Mouse (Mus musculus) B cell, adult 67 days (primary cell): ENCODE results near the gene Ptafr. TPM values are rescaled to one million over a fixed set of nuclear protein-coding genes. Genes with fewer than 3 reads are reported as not detected.

ENCODE experiments used
- total RNA-seq, 2 experiments: library from RNA; stranded (reverse); gene quantifications; 4 replicates each; pipeline ENCODE4 v1.2.4; 2023

The Ptafr gene
- total RNA-seq = 1 to 10 TPM; 1.3 to 1.9 TPM

DNA sequence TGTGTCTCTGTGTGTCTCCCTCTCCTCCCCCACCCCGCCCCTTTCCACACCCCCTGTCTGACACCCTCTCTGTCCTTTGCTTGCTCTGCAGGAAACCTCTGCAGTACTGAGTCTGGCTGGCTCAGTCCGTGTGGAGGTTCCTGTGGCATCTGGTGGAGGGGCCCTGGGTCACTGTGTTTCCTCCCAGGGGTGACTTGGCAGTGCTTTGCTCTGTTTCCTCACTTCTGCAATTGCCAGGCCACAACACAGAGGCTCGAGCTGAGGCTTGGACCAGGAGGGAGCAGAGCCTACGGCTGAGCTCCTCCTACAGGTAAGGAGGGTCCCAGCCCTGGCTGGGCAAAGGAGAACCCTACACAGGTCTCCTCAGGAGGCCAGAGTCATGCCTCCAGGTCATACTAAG, at the start of gene Ptafr:
TSS of gene Ptafr (plus strand) at position 103 of the 400 bp plus-strand sequence.

DNA sequence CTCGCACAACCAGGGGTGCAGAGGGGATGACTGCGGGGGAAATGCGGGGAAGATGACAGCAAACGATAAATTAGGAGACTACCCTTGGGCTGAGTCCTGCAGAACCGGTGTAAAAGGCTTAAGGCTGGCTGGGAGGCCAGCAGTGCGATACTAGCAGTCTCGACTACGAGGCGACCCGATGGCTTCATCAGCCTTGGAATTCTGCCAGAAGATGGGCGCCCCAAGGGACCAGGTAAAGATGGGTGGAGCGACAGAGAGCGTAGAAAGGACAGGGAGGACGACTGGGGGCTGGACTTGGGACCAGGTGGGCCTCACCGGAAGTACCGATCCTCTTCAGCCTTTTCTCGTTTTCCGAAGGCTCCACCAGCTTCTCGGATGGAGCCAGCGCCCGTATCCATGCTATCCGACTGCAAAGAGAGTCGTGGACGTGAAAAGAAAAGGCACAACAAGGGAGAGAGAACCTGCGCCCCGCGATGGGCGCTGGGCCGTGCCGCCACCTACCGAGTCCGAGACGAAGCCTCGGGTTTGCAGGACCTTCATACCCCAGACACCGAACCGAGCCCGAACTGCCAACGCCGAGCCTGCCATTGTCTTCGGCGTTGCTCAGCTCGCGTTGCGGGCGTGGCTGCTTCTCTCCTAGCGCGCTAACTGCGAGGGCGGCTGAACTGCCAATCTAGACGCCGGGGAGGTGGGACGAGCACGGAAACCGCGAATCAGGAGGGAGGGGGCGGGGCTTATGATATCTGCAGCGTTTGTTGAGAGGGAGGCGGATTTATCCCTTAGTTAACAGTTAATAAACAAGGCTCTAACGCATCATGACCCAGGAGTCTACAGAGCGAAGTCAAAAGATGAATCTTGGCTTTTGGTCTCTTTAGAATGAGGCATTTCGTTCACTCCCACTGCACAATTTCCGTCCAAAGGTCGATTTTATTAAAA, 30.6 kb upstream of the Ptafr start, which contains the start of gene Atpif1:
TSS of gene Atpif1 (minus strand) at position 679 of the 936 bp plus-strand sequence.

DNA sequence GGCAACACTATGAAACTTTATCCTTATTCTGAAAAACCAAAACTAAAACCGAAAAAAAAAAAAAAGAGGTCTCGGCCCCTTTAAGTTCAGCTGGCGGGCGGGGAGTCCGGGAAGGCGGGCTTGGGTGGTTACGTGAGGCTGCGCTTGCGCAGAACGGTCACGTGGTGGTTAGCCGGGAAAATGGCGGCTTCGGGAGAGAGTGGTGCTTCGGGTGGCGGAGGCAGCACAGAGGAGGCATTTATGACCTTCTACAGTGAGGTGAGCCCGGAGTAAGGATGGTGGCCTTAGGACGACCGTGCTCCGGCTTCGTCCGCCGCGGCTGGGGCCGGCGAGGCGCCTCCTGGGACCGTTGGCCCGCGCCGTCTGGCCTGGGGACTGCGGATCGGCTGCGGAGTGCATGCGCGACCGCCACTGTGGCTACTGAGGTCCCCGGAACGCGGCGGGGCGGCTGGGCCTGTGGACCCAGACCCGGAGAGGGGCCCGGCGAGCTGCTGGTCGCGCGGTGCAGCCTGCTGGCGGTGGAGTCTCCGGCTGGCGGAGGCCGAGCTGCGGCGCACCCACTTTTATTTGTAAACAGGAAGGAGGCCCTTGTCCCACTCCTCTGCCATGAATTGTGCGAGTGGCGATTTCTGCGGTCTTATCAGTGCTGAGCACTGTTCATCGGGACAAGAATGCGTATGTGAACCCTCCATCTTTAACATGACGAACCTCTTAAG, 28.3 kb upstream of the Ptafr start, which contains the start of gene Dnajc8:
TSS of gene Dnajc8 (plus strand) at position 145 of the 716 bp plus-strand sequence.

Other genes with a start within 250 kb of the Ptafr start
- 10 to 100 TPM; 42.1 to 56.0 TPM for gene Trnau1ap, start 234.5 kb upstream of the Ptafr start, total RNA-seq
- gene Rcc1, start 210.5 kb upstream of the Ptafr start, total RNA-seq = 10 to 100 TPM; 17.3 to 18.8 TPM
- 10 to 100 TPM; 30.4 TPM for gene Phactr4, start 141.6 kb upstream of the Ptafr start, total RNA-seq
- 10 to 100 TPM in 1 of 2 experiments, 1 to 10 TPM in 1; 9.6 to 14.7 TPM for gene Med18, start 100.1 kb upstream of the Ptafr start, total RNA-seq
- 10 to 100 TPM in 1 of 2 experiments, 1 to 10 TPM in 1; 7.2 to 10.5 TPM for gene Sesn2, start 53.6 kb upstream of the Ptafr start, total RNA-seq
- 10 to 100 TPM; 61.4 to 65.0 TPM for gene Atpif1, start 30.4 kb upstream of the Ptafr start, total RNA-seq
- gene Dnajc8, start 28.5 kb upstream of the Ptafr start, total RNA-seq = 100 to 1,000 TPM in 1 of 2 experiments, 10 to 100 TPM in 1; 87.1 to 116 TPM
- 10 to 100 TPM; 40.7 to 44.9 TPM for gene Eya3, start 74.9 kb downstream of the Ptafr start, total RNA-seq
- gene Xkr8, start 168.5 kb downstream of the Ptafr start, total RNA-seq = 1 to 10 TPM; 2.6 to 4.2 TPM
- gene Smpdl3b, start 193.2 kb downstream of the Ptafr start, total RNA-seq = under 1 TPM in 1 of 2 experiments, not detected in 1; 0.26 TPM
- gene Rpa2, start 204.3 kb downstream of the Ptafr start, total RNA-seq = 10 to 100 TPM; 42.3 to 44.5 TPM
- 100 to 1,000 TPM; 154 to 165 TPM for gene Themis2, start 232.3 kb downstream of the Ptafr start, total RNA-seq